Mouse (Mus musculus) heart, embryonic 11.5 days (tissue): Measurements from ENCODE around the gene Erich3. TPM values are rescaled to one million over a fixed set of nuclear protein-coding genes. Genes with fewer than 3 reads are reported as not detected.
"Not testable (repeated sequence)": the region's sequence is repeated elsewhere in the genome, so short reads cannot be mapped to it uniquely, and the experiment has no call there.

Source experiments
- ATAC-seq: fragments of 200-750 bp; cut with Nextera tagmentation; replicated peaks from 2 replicates; pipeline ENCODE4 v1.8.0; 2017; ENCODE audit warnings: moderate library complexity; ENCODE audit not compliant: insufficient number of reproducible peaks, low FRiP score, low TSS enrichment
- H3K27ac ChIP-seq: fragments of 300-500 bp; sonication (generic); 2 replicates; pipeline ENCODE4 v1.5.1; 2014; ENCODE audit warnings: mild to moderate bottlenecking, low read depth, low read length
- H3K27me3 ChIP-seq: fragments of 300-500 bp; sonication (generic); 2 replicates; pipeline ENCODE4 v1.6.1; 2014; ENCODE audit warnings: mild to moderate bottlenecking, low read length, mixed read lengths; ENCODE audit not compliant: control insufficient read depth, insufficient read depth
- H3K36me3 ChIP-seq: fragments of 300-500 bp; sonication (generic); 2 replicates; pipeline ENCODE4 v1.6.1; 2014; ENCODE audit warnings: mild to moderate bottlenecking, low read length, moderate library complexity, mixed read lengths; ENCODE audit not compliant: control insufficient read depth, insufficient read depth
- H3K4me1 ChIP-seq: fragments of 300-500 bp; sonication (generic); 2 replicates; pipeline ENCODE4 v1.6.1; 2014; ENCODE audit warnings: low read length; ENCODE audit not compliant: control insufficient read depth, insufficient read depth
- H3K4me2 ChIP-seq: fragments of 300-500 bp; sonication (generic); 2 replicates; pipeline ENCODE4 v1.6.1; 2014; ENCODE audit warnings: mild to moderate bottlenecking, moderate library complexity
- H3K4me3 ChIP-seq: fragments of 300-500 bp; sonication (generic); 2 replicates; pipeline ENCODE4 v1.5.1; 2014; ENCODE audit warnings: low read depth, low read length
- H3K9ac ChIP-seq: fragments of 300-500 bp; sonication (generic); 2 replicates; pipeline ENCODE4 v1.6.1; 2014; ENCODE audit warnings: mild to moderate bottlenecking, low read depth, low read length, moderate library complexity
- H3K9me3 ChIP-seq: fragments of 300-500 bp; sonication (generic); replicated peaks from 2 replicates; pipeline ENCODE4 v1.6.1; 2016; ENCODE audit warnings: low read length; ENCODE audit not compliant: control insufficient read depth
- WGBS: fragments of 180-500 bp; shearing (Covaris S2); extraction: QIAGEN DNeasy Blood & Tissue Kit; methylation state at CpG from one replicate; pipeline ENCODE4 v1.1.7; 2014; ENCODE audit not compliant: insufficient replicate concordance; 5-methylcytosine and 5-hydroxymethylcytosine counted together
- polyA plus RNA-seq: library from polyadenylated mRNA; unstranded; fragments of >200 nt; fragmentation: Nextera tagmentation; extraction: Ambion mirVana; gene quantifications from 2 replicates; pipeline ENCODE4 v1.2.1, GENCODE M21; 2014

Erich3 gene
- polyA plus RNA-seq: 0.10 and 0.21 TPM in 2 replicates

DNA sequence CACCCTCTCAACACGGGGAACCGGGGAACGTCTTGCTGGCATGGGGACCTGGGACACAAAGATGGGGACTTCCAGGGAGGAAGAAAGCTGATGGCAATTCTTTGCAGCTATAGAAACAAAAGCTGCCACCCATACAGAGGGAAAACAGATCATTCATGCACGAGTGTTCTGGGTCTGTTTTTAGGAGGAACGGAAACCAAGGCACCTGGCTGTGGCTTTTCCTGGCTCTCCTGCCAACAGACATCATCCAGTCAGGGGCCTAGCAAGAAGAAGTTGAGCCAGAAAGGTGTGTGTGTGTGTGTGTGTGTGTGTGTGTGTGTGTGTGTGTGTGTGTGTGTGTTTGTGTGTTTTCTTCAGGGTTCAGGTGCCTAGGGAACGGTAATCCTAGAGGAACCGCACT lies at the start of gene Erich3:
Erich3 (plus strand) TSS at position 315 of the 400 bp plus-strand sequence.
- Histone ChIP-seq H3K27ac (no peak within 1 kb of the TSS), H3K9me3 (no peaks in the 10 kb centered on the region), H3K36me3 (no peaks in the 10 kb centered on the region), H3K4me2 (peak within 1 kb of the TSS; percentile 86), H3K9ac (peak within 1 kb of the TSS; percentile 34; the same call in 1 of the 2 replicates), H3K27me3 (peaks cover 38% of the 10 kb centered on the region), H3K4me1 (peaks cover 2% of the 10 kb centered on the region; the same call in 1 of the 2 replicates), H3K4me3 (peak within 1 kb of the TSS; percentile 49)
- 29% methylated on average over 7 of the region's 7 CpGs for WGBS
- no peak for ATAC-seq

DNA sequence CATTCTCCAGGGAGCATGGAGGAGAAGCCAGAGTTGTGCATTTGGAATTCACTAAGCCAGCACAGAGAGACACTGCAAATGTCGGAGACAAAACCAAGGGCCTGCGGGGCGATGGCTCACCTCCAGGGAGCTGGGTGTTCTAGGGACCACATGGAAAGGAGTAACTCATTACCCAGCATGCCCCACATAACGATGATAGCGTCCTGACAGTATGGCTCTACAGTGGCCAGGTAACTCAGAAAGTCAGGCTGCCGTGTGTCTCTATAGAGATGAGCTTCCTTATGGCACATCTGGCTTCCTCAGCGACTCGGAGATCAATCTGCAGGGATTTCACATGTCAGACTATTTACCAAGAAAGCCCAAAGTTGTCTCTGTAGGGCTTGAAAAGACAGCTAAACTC lies 48.9 kb upstream of the Erich3 start:
- ATAC-seq: no peak
- no peaks in the 10 kb centered on the region for H3K9me3 ChIP-seq
- no peaks in the 10 kb centered on the region for H3K4me1 ChIP-seq
- 85% methylated on average over 8 of the region's 8 CpGs for WGBS
- H3K27ac ChIP-seq: no peak overlapping the region
- no peak overlapping the region for H3K4me2 ChIP-seq
- H3K36me3 ChIP-seq: no peaks in the 10 kb centered on the region
- no peak overlapping the region for H3K9ac ChIP-seq
- H3K27me3 ChIP-seq: no peaks in the 10 kb centered on the region
- no peak overlapping the region for H3K4me3 ChIP-seq

- WGBS: 87% methylated on average over 7 of the region's 7 CpGs
- no peak overlapping the region for H3K4me3 ChIP-seq
- H3K27me3 ChIP-seq: no peaks in the 10 kb centered on the region
- H3K9me3 ChIP-seq: no peaks in the 10 kb centered on the region
- H3K27ac ChIP-seq: no peak overlapping the region
- no peak overlapping the region for H3K4me2 ChIP-seq
- no peak for ATAC-seq
- no peaks in the 10 kb centered on the region for H3K4me1 ChIP-seq
- H3K36me3 ChIP-seq: no peaks in the 10 kb centered on the region
- H3K9ac ChIP-seq: no peak overlapping the region
Observed at GRCm38 (mm10) chr3:154615304-154615703, 48.4 kb upstream of the Erich3 start.

DNA sequence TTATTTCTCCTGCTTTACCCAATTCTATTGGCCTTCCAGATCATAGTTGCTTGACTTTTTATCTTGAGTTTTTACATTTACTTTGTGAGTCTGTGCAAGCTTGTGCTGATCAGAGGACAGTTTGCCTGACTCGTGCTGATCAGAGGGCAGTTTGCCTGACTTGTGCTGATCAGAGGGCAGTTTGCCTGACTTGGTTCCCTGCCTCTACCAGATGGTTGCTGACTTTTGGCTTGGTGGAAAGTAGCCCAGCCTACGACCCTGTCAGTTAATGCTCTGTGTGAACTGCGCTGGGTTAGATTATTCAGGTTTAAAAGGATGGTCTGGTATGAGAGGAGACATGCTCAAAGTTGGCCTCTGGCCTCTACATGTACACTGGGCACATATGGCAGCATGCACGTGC lies 47.6 kb upstream of the Erich3 start:
- Histone ChIP-seq H3K4me2 (no peak overlapping the region), H3K4me1 (no peaks in the 10 kb centered on the region), H3K9me3 (no peaks in the 10 kb centered on the region), H3K27me3 (no peaks in the 10 kb centered on the region), H3K36me3 (no peaks in the 10 kb centered on the region), H3K27ac (no peak overlapping the region), H3K4me3 (no peak overlapping the region), H3K9ac (no peak overlapping the region)
- 82% methylated on average over 4 of the region's 4 CpGs for WGBS
- ATAC-seq: no peak

DNA sequence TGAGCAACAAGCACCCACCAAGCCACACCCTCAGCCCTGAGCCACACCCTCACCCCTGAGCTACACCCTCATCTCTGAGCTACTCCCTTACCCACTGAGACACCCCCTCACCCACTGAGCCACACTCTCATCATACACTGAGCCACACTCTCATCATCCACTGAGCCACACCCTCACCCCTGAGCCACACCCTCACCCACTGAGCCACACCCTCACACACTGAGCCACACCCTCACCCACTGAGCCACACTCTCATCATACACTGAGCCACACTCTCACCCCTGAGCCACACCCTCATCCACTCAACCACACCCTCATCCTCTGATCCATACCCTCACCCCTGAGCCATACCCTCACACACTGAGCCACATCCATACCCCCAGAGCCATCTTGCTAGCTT lies 35.4 kb upstream of the Erich3 start:
- Histone ChIP-seq H3K9ac (no peak overlapping the region), H3K4me2 (no peak overlapping the region), H3K9me3 (no peaks in the 10 kb centered on the region), H3K27me3 (no peaks in the 10 kb centered on the region), H3K36me3 (no peaks in the 10 kb centered on the region), H3K27ac (no peak overlapping the region), H3K4me1 (no peaks in the 10 kb centered on the region), H3K4me3 (no peak overlapping the region)
- ATAC-seq: peak; percentile 80

- not testable (repeated sequence) for ATAC-seq, H3K4me3 ChIP-seq, H3K4me2 ChIP-seq, H3K27me3 ChIP-seq, H3K27ac ChIP-seq, H3K9me3 ChIP-seq, H3K9ac ChIP-seq, H3K4me1 ChIP-seq, H3K36me3 ChIP-seq
- WGBS: 75% methylated on average over 2 of the region's 2 CpGs
Observed at GRCm38 (mm10) chr3:154631281-154631680, 32.4 kb upstream of the Erich3 start.

DNA sequence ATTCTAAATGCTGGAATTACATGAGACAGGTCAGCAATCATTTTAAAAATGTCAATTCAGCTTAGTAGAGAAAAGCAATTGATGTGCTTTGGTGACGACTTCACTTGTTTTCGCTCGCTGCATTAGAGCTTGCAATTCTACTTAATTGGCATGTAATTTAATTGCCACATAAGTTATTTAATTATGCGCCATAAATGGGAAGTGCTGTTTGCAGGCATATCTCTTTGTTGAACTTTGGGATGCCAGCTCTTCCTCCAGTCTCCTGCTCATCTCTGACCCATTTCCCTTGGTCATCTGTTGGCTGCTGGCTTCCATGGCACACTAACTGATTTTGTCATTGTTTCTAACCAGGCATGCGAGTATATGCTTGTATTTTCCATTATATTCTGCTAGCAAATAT lies 30.6 kb upstream of the Erich3 start:
- no peaks in the 10 kb centered on the region for H3K36me3 ChIP-seq
- H3K4me3 ChIP-seq: no peak overlapping the region
- H3K4me2 ChIP-seq: no peak overlapping the region
- no peaks in the 10 kb centered on the region for H3K4me1 ChIP-seq
- no peak overlapping the region for H3K9ac ChIP-seq
- no peak overlapping the region for H3K27ac ChIP-seq
- no peaks in the 10 kb centered on the region for H3K27me3 ChIP-seq
- 88% methylated on average over 5 of the region's 5 CpGs for WGBS
- no peaks in the 10 kb centered on the region for H3K9me3 ChIP-seq
- ATAC-seq: no peak

- H3K9me3 ChIP-seq: no peaks in the 10 kb centered on the region
- 0 out of 2 replicates have a peak overlapping the region, but pooled peaks have one; percentile 2 for H3K4me3 ChIP-seq
- H3K4me1 ChIP-seq: no peaks in the 10 kb centered on the region
- no peak overlapping the region for H3K9ac ChIP-seq
- ATAC-seq: no peak
- H3K4me2 ChIP-seq: peak overlapping the region; percentile 52
- H3K27me3 ChIP-seq: peaks cover 13% of the 10 kb centered on the region
- WGBS: 51% methylated on average over 29 of the region's 29 CpGs
- no peak overlapping the region for H3K27ac ChIP-seq
- no peaks in the 10 kb centered on the region for H3K36me3 ChIP-seq
Observed at GRCm38 (mm10) chr3:154646638-154647442, 16.8 kb upstream of the Erich3 start.

DNA sequence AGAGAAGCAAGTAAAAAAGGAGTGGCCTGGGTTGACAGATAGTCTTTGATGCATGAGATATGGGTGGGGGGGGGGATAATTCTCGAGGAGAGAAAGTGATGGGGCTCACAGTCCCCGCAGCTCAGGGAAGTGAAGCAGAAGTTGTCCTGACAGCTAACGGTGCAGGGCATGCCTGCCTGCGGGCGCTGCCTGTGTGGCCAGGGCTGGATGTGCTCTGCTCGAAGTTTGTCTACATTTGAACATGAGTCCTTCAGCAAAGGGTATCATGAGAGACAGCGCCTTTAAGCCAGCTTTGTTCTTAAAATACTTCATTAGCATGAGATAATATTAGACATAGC lies 16.2 kb upstream of the Erich3 start:
- peak overlapping the region; percentile 52 for H3K4me2 ChIP-seq

More for the DNA sequence above, 16.2 kb upstream of the Erich3 start:
- Histone ChIP-seq H3K4me1 (no peaks in the 10 kb centered on the region), H3K9me3 (no peaks in the 10 kb centered on the region), H3K27ac (no peak overlapping the region), H3K36me3 (no peaks in the 10 kb centered on the region), H3K4me3 (0 out of 2 replicates have a peak overlapping the region, but pooled peaks have one; percentile 2), H3K27me3 (peaks cover 18% of the 10 kb centered on the region), H3K9ac (no peak overlapping the region)
- WGBS: 49% methylated on average over 7 of the region's 7 CpGs
- ATAC-seq: no peak
